Mouse (Mus musculus): ENCODE results near the gene Scamp3.

- TF ChIP-seq CTCF (IDR thresholded peaks at IDR 0.05; ENCODE audit: low read depth) (no peak), EP300 (IDR thresholded peaks at IDR 0.05; ENCODE audit: low read depth) (no peak)
These were observed 10.3 kb upstream of the Scamp3 start for GRCm38 (mm10) chr3:89166945-89167344.

Measured in liver, embryonic 14.5 days (tissue).